Mouse (Mus musculus) liver, adult 2 months (tissue): ENCODE data around the gene Qrich2.

Experiments
- CTCF ChIP-seq: fragments of 200-500 bp; IDR thresholded peaks from 2 replicates; pipeline ENCODE4 v1.5.1; 2011; ENCODE audit warnings: low read depth, low read length, control low read depth
- POLR2A ChIP-seq: fragments of 200-500 bp; IDR thresholded peaks from 2 replicates; pipeline ENCODE4 v1.6.1; 2011; ENCODE audit warnings: low read length, control low read depth; ENCODE audit not compliant: insufficient read depth; ENCODE audit errors: extremely low read depth

DNA sequence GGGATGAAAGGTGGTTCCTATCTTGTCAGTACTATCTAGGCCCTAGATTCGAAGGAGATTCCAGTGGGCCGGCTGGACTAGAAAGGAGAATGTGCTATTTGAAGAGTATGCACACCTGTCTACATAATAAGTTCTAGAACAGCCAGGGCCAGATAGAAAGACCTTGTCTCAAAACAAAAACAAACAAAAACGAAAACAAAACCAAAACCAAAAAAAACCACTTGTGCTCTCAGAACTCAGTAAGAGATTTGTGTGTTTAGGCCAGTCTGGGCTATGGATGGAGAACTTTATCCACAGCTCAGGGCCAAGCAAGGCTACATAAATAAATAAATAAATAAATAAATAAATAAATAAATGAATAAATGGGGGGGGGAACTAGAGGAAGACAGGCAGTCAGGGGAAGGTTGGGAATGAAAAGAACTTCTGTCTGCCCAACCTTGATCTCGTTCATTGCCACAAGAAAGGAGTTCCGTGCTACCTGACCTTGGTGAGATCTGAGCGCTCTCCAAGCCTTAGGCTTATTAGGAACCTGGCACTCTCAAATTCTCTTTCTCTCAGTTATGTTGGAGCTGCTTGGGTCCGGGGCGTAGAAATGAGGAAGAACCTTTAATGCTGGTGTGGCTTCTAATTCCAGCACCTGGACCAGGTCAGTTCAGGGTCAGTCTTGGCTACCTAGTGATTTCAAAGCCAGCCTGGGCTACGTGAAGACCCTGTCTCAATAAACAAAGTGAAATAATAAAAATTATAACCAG, 36.0 kb downstream of the Qrich2 start:
- TF ChIP-seq POLR2A (no peak), CTCF (no peak)
